Mouse (Mus musculus) frontal cortex, adult 2 months (tissue): ENCODE data around the gene Rex1bd. TPM values are rescaled to one million over a fixed set of nuclear protein-coding genes. Genes with fewer than 3 reads are reported as not detected.

Experiments used
- DNase-seq, 2 experiments: peaks; one replicate each; pipeline ENCODE4 v3.0.0; 2022; ENCODE audit warnings: low spot score in 1 of 2; ENCODE audit errors: extremely low spot score in 1 of 2
- polyA plus RNA-seq: library from polyadenylated mRNA; depleted of rRNA; stranded (reverse); fragments of >200 nt; gene quantifications from 2 replicates; pipeline ENCODE4 v1.2.3, GENCODE M21; 2012

Rex1bd gene
- polyA plus RNA-seq, 1 experiment, result 197 TPM

- DNase-seq, result peak in 1 of 2 experiments; percentile 54
Measured at GRCm38 (mm10) chr8:70504291-70504716, 2.2 kb downstream of the Rex1bd start.

DNA sequence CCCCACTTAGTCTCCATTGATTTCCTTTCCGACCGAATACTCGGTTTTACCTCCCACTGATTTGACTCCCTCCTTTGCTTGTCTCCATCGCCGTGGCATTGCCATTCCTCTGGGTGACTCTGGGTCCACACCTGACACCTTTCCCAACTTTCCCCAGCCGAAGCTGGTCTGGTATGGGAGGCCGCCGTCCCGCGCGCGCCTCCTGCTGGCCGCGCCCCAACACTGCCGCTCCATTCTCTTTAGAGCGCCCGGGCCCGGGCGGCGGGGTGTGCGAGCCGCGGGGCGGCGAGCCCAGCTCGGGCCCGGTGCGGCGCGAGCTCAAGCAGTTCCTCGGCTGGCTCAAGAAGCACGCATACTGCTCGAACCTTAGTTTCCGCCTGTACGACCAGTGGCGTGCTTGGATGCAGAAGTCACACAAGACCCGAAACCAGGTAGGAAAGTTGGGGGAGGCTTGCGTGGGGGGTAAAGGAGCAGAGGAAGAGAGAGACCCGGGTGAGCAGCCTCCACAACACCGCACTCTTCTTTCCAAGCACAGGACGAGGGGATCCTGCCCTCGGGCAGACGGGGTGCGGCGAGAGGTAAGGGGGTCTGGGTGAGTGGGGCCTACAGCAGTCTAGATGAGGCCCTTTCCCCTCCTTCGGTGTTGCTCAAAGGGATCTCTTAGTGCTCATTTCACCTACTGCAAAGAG lies 3.3 kb downstream of the Rex1bd start:
- DNase-seq, result peak in 1 of 2 experiments; percentile 63

DNA sequence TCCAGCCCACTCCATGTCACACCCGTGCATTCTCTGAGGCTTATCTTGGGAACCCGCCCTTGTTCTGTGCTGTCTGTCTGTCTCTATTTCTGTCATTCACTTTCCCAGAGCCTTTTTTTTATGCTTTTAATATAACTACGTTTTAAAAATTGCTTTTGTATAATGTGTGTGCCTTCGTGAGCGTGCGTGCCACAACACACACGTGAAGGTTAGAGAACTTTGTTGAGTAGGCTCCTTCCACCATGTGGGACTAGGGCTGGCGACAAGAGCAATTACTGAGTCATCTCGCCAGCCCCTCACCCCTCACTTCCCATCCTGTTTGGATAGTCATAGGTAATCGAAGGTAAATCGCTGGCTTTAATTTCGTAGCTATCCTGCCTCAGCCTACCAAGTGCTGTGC lies 4.0 kb downstream of the Rex1bd start:
- DNase-seq, result no peak

GRCm38 (mm10) chr8:70501820-70502529 lies 4.6 kb downstream of the Rex1bd start:
- DNase-seq, result no peak

DNA sequence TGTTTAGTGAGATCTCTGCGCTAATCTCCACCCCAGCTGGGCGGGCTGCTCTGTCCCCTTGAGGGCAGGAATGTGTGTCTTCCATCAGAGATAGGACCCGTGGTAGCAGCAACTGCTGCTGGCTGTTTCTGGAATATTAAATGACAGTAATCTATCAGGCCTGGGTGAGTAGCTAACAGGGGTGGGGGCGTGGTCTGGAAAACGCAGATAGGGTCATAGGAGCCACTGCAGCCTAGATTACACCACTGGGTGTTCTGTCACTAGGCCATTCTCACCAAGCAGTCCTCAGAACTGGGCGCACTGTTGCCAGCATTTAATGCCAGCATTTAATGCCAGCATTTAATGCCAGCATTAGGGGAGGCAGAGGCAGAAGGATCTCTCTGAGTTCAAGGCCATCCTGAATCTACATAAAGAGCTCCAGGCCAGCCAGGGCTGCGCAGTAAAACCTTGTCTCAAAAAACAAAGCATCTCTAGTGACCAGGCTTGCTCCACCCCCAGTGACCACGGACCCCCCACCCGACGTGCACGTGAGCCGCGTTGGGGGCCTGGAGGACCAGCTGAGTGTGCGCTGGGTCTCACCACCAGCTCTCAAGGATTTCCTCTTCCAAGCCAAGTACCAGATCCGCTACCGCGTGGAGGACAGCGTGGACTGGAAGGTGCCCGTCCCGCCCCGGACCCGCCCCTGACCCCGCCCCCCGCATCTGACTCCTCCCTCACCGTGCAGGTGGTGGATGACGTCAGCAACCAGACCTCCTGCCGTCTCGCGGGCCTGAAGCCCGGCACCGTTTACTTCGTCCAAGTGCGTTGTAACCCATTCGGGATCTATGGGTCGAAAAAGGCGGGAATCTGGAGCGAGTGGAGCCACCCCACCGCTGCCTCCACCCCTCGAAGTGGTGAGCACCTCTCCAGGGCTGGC lies 5.9 kb downstream of the Rex1bd start:
- DNase-seq, result no peak

GRCm38 (mm10) chr8:70495771-70496062 lies 10.8 kb downstream of the Rex1bd start:
- no peak for DNase-seq

- DNase-seq, result no peak
Measured at GRCm38 (mm10) chr8:70495001-70495770, 11.4 kb downstream of the Rex1bd start.

DNA sequence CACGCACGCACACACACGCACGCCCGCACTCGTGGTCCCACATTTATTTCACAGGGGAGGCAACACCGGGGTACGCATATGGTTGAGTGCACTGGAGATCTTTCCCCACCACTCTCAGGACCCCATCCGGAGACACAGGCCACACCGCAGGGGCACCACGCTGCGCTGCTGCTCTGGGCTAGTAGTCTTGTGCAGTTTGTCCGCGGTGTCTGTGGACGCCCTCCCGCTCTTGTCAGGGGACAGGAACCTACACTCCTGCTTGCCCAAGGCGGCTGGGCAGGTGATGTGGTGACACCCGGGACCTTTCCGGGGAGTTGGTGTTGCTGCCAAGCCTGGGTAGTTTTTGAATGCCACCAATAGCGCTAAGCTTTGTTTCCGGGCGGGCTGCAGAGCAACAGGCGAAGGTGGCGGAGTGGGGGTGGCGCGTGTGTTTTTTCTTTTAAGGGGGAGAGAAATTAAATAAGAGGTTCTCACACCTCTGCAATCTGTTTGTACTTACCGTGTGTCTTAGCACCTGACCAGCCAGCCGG lies 12.1 kb downstream of the Rex1bd start:
- DNase-seq, result no peak

GRCm38 (mm10) chr8:70493692-70494415 lies 12.7 kb downstream of the Rex1bd start:
- no peak for DNase-seq

- no peak for DNase-seq
Measured at GRCm38 (mm10) chr8:70492664-70493640, 13.6 kb downstream of the Rex1bd start, which contains the start of gene Crlf1. Gene Crlf1 (plus strand): TSS chr8:70493158.

DNA sequence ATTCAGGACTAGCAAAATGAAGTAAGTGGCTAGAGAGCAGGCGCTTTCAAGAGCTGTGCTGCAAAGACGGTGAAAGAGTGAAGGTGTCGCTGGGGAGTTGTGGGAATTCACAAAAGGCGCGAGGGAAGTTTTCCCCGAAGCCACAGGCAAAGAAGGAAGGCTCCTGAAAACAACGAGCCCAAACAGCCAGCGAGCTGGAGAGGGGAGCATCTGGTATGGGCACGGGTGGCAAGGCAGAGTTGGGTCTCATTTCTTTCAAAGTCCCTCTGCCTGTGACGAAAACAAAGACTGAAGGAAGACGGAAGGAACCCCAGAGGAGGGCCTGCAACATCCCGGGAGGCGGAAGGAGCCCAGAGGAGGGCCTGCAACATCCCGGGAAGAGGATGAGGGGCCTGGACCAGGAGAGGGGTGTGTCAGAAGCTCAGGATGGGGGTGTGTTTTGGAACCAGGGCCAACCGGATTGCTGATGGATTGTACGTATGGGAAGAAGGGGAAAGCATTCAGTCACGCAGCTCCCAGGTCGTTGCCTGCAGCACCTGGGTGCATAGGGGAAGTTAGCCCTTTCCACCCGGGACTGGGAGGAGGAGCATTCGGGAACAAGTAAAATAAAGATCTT lies 15.6 kb downstream of the Rex1bd start:
- DNase-seq, result no peak

GRCm38 (mm10) chr8:70490061-70490879 lies 16.3 kb downstream of the Rex1bd start:
- no peak for DNase-seq

DNA sequence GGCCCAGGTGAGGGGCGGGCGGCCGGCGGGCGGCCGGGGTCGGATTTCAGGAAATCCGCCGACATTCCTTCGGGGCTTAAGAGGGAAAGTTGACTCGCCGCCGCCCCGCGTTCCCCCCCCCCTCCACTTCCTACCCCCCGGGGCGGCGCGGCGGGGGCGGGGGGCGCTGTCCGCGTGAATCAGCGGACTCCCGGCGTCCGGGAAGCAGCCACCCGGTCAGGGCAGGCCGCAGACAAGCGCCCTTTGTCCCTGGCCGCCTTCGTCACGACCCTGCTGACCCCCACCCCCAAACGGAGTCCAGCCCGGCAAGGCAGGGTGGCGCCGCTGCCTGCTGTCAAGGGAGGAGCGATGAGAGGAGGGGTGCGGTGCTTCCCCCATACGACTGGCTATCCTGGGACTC lies 17.0 kb downstream of the Rex1bd start:
- no peak for DNase-seq

DNA sequence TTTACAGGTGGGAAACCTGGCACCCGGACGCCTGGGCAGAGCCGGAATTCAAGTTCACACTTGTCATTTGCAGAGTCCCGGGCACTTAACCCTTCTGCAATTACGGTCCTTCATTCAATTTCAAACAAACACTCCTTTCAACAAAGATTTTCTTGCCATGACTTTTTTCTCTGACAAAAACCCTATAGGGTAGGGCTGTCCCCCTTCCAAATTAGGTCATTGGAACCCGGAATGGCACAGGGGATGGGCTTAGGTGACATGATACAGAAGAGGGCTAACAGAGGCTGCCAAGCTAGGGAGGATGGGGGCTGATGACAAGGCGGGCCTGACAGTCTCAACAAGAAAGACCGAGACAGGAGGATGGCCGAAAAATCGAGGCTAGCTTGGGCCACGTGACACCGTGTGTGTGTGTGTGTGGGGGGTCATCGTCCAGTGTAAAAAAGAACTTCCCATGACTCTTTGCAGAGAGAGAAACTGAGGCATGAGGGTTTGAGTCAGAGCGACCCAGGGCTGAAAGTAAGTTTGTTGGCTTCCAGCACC lies 17.6 kb downstream of the Rex1bd start:
- DNase-seq, result no peak

DNA sequence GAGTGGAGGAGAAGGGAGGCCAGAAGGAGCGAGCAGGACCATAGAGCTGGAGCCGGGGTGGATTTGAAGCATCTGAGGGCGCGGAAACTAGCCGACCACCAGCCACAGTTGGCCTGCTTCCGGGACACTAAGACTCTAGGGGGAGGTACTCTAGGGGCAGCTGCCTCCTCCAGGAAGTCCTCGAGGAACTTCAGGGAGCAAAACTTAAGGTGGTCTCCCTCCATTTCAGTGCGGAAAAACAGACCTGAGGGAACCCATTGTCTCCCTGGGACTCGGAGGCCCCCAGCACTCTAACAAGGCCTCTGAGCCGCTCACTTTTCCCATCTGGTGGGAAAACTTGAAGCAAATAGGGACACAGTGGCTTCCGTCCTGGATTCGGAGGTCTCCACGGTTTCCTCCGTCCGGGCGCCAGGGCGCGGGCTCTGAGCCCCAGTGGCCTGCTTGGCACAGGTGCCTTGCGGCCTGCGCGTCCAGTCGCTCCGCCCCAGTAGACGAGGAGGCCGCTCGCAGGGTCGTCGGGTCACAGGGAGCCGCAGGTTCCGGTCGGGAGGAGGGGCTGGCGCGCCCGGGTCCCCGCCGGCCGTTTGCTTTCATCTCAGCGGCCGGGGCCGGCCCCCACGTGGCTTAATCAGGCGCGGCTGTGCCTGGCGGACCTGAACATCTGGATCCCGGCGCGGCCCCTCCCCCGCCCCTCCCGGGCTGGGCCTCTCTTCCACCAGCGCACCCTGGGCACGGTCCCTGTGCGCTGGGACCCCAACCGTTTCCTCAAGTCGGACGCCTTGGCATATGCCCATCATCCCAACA lies 18.4 kb downstream of the Rex1bd start:
- no peak for DNase-seq

DNA sequence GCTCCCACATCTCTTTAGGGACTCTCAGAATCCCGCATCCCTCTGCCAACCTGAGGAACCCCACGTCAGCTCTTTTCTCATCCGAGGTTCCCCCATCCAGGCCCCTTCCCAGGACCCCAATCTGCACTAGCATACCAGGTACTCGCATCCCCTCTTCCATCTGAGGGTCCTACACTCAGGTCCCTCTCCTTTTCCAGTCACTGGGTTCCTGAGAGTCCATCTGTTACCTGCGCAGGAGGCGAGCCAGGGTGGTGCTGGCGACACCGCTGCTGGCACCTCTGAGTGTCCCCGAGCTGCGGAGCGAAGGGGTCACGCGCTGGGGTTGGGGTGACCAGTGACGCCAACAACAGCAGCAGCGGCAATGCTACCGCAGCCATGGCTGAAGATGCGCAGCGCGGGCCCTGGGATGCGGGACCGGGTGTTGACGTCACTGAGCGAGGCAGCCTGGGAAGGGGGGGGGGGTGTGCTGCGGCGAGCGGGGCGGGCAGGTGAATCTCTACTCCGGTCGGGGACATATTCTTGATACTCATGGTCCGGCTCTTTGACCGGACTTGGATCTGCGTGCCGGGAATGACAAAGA lies 19.5 kb downstream of the Rex1bd start, which contains the start of gene Tmem59l:
TSS of gene Tmem59l (minus strand) at position 418 of the 580 bp plus-strand sequence.
- peak in 1 of 2 experiments; percentile 70 for DNase-seq
